Mouse (Mus musculus) right cerebral cortex, postnatal 4 days (tissue): Measurements from ENCODE around the gene Bean1.
A peak's percentile ranks its signal among the peaks of the same experiment; 100 is the strongest.

Source experiments
- DNase-seq: peaks from one replicate; pipeline ENCODE4 v3.0.0-alpha.2; 2022

Gene Bean1

DNA sequence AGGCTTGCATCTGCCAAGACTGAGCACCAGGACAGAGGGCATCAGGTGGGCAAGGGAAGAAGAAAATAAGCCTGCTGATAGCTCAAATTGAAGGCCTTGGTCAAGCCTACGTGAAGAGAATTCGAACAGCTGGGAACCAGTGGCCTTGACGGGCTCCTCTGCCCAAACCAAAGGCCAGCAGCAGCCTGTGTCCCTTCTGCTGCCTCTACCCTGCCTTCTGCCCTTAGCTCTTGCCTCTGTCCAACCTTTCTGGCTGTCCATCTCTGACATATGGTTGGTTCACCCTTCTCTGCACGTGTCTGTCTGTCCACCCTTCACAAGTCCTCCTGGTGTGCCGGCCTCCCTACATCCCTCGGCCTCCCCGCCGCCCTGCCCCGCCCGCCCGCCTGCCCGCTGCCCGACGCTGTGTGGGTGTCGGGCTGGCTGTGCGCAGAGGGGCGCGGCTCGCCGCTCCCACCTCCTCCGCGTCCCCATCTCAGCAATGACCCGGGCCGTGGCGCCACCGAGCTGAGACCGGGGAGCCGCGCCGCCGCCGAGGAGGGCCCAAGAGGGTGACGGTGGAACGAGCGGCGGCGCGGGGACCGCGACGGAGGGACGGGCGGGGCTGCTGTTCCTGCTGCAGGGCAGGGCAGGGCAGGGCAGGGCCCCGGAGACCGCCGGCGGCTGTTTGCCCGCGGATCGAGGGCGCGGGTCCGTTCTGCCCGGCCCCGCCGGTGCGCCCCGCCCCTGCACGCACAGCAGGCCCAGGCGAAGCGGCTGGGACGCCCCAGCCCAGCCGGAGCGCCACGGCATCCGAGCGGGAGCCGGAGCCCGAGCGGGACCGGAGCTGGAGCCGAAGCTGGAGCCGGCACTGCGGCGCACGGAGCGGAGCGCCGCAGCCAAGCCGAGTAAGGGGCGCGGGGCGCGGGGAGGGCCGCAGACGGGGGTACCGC, at the start of gene Bean1:
Gene Bean1 (plus strand): TSS at position 325 of the 932 bp plus-strand sequence.
- DNase-seq, result peak; percentile 64

- no peak for DNase-seq
Observed at GRCm38 (mm10) chr8:104121640-104122416, 48.4 kb upstream of the Bean1 start.

DNA sequence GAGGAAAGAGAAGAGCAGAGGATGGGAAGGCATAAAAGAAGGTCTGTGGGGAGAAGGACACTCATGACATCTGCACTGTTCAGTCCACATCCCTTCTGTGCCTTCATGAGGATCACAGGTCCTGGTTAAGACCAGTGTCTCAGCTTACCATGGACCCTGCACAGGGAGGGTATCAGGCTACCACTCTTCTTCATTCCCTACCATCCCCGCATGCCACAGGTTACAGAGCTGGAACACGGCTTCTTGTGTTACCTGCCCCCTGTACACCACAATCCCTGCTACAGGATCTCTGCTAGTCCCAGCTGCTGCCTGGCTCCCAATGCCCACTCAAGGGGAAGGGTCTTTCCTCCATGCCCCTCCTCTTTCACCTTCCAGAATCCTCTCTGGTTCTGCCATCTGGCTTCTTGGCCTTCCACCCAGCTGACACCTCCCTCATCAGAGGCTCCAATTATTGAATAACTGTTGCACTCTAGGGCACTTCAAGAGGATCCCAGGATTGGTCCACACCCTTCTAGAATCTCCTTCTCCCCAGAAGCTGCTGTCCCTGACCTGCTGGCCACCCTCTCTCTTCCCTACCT, 47.1 kb upstream of the Bean1 start:
- DNase-seq, result no peak

GRCm38 (mm10) chr8:104124534-104124933, 45.7 kb upstream of the Bean1 start:
- DNase-seq, result no peak

DNA sequence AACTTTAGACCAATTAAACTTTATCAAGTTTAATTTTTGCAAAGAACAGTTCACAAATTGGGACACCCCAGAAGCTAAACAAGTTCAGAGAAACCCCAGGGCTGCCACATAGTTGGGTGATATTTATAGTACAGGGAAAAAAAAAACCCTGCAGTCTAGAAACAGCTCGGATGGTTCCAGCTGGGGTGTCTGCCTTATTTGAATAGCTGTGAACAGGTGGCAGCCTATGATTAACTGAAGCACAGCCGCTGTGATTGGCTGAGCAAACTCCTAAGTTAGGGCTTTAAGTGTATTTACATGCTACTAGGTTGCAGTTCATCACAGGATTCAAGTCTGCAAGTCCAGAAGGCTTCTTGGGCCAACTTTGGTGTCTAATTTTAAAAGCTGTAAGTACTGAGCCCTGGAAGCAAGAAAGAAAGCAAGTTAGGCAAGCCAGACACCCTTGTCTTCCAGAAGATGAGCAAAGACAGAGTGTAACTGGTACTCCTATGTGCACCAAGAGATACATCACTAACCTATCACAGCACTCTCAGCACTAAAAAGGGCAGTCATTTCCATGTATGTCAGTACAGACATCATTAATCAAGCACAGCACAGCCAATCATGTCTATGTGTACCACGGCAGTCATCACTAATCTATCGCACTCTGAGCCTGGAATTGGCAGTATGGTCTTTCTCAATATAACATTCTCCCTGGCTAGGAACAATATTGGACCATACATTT, 42.9 kb upstream of the Bean1 start:
- DNase-seq, result peak; percentile 21

DNA sequence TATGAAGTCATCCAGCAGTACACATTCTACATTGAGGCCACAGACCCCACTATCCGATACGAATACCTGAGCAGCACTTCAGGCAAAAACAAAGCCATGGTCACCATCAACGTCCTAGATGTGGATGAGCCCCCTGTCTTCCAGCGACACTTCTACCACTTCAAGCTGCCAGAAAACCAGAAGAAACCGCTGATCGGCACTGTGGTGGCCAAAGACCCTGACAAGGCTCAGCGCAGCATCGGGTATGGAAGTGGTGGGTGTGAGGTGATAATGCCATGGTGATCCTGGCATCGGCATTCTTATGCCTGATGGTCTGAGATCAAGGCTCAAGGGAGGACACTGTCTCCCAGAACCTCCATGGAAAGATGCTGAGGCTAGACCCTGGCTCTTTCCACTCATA, 39.3 kb upstream of the Bean1 start:
- no peak for DNase-seq

GRCm38 (mm10) chr8:104131414-104131975, 38.7 kb upstream of the Bean1 start:
- DNase-seq, result no peak

- DNase-seq, result no peak
Observed at GRCm38 (mm10) chr8:104134521-104134920, 35.7 kb upstream of the Bean1 start.

GRCm38 (mm10) chr8:104136277-104136676, 34.0 kb upstream of the Bean1 start:
- DNase-seq, result no peak

DNA sequence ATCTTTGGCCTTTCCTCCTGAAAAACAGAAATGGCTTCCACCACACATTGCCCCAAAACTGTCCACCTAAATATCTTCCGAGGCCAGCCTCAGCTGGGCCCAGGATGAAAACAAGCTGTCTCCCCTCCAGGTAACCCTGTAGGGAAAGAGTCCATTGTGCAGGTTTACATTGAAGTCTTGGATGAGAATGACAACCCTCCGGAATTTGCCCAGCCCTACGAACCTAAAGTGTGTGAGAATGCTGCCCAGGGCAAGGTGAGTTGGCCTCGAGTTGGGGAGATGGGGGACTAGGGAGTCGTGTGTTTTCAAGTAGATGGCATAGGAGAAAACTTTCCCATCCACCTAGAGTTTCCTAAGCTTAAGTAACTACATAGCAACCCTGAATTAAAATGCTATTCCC, 32.6 kb upstream of the Bean1 start:
- no peak for DNase-seq

DNA sequence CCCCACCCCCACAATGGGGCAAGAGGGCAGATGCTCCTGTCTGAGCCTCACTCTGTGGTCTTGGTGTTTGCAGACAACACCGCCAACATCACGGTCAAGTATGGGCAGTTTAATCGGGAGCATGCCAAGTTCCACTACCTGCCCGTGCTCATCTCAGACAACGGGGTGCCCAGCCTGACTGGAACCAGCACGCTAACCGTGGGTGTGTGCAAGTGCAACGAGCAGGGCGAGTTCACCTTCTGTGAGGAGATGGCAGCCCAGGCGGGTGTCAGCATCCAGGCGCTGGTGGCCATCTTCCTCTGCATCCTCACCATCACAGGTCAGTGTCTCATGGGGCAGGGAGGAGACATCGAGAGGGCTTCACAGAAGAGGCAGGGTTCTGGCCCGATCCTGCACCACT, 29.6 kb upstream of the Bean1 start:
- DNase-seq, result no peak

DNA sequence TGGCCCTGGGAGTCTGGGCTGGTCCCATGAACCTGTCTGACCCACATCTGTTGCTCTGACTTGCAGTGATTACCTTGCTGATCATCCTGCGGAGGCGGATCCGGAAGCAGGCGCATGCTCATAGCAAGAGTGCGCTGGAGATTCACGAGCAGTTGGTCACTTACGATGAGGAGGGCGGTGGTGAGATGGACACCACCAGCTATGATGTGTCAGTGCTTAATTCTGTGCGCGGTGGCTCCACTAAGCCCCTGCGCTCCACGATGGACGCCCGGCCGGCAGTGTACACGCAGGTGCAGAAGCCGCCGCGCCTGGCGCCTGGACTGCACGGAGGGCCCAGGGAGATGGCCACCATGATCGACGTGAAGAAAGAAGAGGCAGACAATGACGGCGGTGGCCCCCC, 27.8 kb upstream of the Bean1 start:
- no peak for DNase-seq

GRCm38 (mm10) chr8:104143379-104143778, 26.9 kb upstream of the Bean1 start:
- no peak for DNase-seq

- peak; percentile 46 for DNase-seq
Observed at GRCm38 (mm10) chr8:104144434-104145216, 25.6 kb upstream of the Bean1 start.

- DNase-seq, result peak; percentile 92
Observed at GRCm38 (mm10) chr8:104145981-104146689, 24.1 kb upstream of the Bean1 start.

DNA sequence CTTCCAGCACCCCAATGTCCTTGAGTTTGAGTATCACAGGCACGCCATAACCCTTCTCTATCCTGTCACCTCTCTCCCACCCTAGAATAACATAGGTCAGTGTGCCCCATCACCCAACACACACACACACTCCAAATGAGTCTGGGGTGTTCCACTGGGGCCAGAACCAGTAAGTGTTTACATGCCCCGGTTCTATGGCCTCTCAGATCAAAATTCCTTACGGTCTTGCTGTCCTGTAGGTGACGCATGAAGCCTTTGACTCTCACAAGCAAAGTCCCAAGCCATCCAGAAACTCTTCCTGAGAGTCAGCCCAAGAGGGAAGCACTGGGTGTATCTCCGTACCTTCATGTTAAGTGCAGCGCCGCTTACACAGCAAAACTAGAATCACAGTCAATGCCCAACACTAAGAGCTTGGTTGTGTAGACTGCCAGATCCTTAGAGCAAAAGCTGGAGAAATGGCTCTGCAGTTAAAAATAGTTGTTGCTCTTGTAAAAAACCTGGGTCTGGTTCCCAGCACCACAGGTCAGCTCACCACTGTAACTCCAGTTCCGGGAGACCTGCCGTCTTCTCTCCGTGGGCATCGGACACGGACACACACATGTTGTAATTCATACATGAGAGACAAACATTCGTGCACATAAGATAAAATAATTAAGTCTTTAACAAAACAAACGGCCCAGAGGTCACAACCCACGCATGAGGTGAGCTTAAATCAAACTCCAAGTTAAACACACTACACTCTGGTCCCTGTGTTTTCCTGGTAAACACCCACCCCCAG, 23.3 kb upstream of the Bean1 start:
- no peak for DNase-seq

- no peak for DNase-seq
Observed at GRCm38 (mm10) chr8:104147947-104148346, 22.3 kb upstream of the Bean1 start.

DNA sequence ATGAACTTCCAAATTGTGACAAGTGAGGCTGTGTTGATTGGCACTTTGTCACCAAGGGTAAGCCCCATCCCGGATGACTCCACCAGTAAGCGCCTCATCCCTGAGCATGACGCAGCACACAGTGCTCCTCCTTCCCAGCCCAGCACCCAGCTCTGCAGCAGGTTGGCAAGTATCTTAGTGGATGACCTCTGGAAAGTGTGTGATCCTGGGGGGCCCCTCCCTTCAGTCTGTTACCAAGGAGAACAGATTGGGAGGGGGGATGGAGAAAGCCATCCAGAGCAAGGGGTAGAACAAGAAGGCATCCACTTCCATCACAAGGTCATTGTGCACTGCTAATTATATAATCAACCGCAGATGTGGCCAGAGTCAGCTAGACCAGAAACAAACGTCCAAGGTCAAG, 9.5 kb upstream of the Bean1 start:
- no peak for DNase-seq

DNA sequence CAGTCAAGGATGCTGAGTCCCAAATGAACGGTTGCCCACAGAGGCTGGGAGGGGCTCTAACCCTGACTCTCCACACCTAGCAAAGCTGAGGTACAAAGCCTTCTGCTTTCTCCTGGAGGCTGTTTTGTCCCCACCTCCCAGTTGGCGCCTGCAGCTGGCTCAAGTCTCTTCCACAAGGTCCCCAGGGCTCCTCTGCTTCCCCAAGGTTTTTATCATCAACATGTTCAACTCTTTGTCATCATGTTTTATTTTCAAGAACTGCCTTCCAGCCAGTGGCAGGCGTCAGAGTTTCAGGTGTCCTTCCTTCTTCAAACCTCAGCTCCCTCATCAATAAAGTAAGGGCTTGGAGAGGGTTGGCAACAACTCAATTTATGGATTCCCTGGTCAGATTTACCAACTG, 781 bp upstream of the Bean1 start:
- DNase-seq, result no peak

DNA sequence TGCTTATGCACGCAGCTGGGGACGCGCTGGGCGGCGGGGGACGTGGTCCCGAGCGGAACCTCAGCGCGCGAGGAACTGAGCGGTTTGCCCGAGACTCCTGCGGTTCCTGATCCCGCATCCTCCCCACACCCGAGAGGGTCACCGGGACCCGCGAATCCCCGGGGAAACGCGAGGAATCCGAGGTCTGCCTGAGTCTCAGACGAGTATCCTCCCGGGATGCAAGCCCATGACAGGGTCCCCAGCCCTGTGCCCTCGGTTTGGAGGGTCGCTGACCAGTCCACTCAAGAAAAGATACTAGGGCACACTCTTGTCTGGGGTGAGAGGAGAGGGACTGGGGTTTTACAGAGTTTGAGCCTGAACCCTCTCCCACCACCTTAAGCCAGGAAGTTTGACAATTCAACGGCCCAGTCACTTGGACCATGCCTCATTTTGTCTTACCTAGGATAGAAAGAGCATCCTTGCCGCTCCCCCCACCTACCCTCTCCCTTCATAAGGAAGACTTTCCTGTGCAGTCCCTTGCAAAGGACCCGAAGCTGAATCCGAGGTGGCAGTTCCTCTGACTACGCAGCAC, 893 bp downstream of the Bean1 start:
- no peak for DNase-seq
